Mouse (Mus musculus) hindbrain, postnatal 0 days (tissue): ENCODE results near the gene Nabp2. TPM values are rescaled to one million over a fixed set of nuclear protein-coding genes. Genes with fewer than 3 reads are reported as not detected.
A peak's percentile ranks its signal among the peaks of the same experiment; 100 is the strongest.

ENCODE experiments used
- ATAC-seq: fragments of 200-750 bp; cut with Nextera tagmentation; 2 replicates; pipeline ENCODE4 v1.8.0; 2017; ENCODE audit warnings: mild to moderate bottlenecking, moderate TSS enrichment, moderate library complexity
- DNase-seq: peaks from one replicate; pipeline ENCODE4 v3.0.0-alpha.2; 2015; ENCODE audit warnings: low spot score
- H3K27ac ChIP-seq: fragments of 300-500 bp; sonication (generic); 2 replicates; pipeline ENCODE4 v1.5.1; 2014; ENCODE audit warnings: mild to moderate bottlenecking
- H3K27me3 ChIP-seq: fragments of 300-500 bp; sonication (generic); 2 replicates; pipeline ENCODE4 v1.6.1; 2014; ENCODE audit warnings: low read length, mixed read lengths; ENCODE audit not compliant: insufficient read depth
- H3K36me3 ChIP-seq: fragments of 300-500 bp; sonication (generic); 2 replicates; pipeline ENCODE4 v1.6.1; 2014; ENCODE audit warnings: low read length, mixed read lengths; ENCODE audit not compliant: insufficient read depth
- H3K4me1 ChIP-seq: fragments of 300-500 bp; sonication (generic); 2 replicates; pipeline ENCODE4 v1.6.1; 2014; ENCODE audit warnings: antibody characterized with exemption, low read length, mixed read lengths; ENCODE audit not compliant: insufficient read depth
- H3K4me2 ChIP-seq: fragments of 300-500 bp; sonication (generic); 2 replicates; pipeline ENCODE4 v1.6.1; 2014; ENCODE audit warnings: low read depth, mild to moderate bottlenecking, low read length, moderate library complexity, mixed read lengths
- H3K4me3 ChIP-seq: fragments of 300-500 bp; sonication (generic); 2 replicates; pipeline ENCODE4 v1.5.1; 2014; ENCODE audit warnings: low read length
- H3K9ac ChIP-seq: fragments of 300-500 bp; sonication (generic); replicated peaks from 2 replicates; pipeline ENCODE4 v1.6.1; 2014; ENCODE audit warnings: mild to moderate bottlenecking, low read length, moderate library complexity, mixed read lengths
- H3K9me3 ChIP-seq: fragments of 300-500 bp; sonication (generic); 2 replicates; pipeline ENCODE4 v1.6.1; 2016; ENCODE audit warnings: low read length, mixed read lengths
- CTCF ChIP-seq: IDR thresholded peaks from 2 replicates; pipeline ENCODE4 v1.5.1; 2016; ENCODE audit warnings: antibody characterized with exemption, control low read depth, low read depth
- whole genome bisulfite sequencing: fragments of 180-500 bp; shearing (Covaris S2); extraction: QIAGEN DNeasy Blood & Tissue Kit; methylation state at CpG from one replicate; pipeline ENCODE4 v1.1.7; 2014; 5-methylcytosine and 5-hydroxymethylcytosine counted together
- polyA plus RNA-seq: library from polyadenylated mRNA; unstranded; fragments of >200 nt; fragmentation: Nextera tagmentation; extraction: Ambion mirVana; gene quantifications from 2 replicates; pipeline ENCODE4 v1.2.1, GENCODE M21; 2015
- total RNA-seq: library from RNA; depleted of rRNA; stranded (reverse); fragments of >200 nt; gene quantifications from 2 replicates; pipeline ENCODE4 v1.2.3, GENCODE M21; 2014; rRNA removed

The Nabp2 gene
- total RNA-seq (73.9 and 98.9 TPM in 2 replicates), polyA plus RNA-seq (135 and 140 TPM in 2 replicates)

GRCm38 (mm10) chr10:128411211-128412054 is at the start of gene Nabp2, which contains the start of gene Rnf41:
Gene Nabp2, minus strand, starts transcription at chr10:128411492.
Gene Rnf41, plus strand, starts transcription at chr10:128411657.
- Histone ChIP-seq H3K4me1 (peaks cover 20% of the 10 kb centered on the region), H3K4me2 (peak within 1 kb of the TSS; percentile 95), H3K9ac (peak within 1 kb of the TSS; percentile 94), H3K4me3 (peak within 1 kb of the TSS; percentile 96), H3K36me3 (peaks cover 10% of the 10 kb centered on the region), H3K27ac (peak within 1 kb of the TSS; percentile 96), H3K9me3 (no peaks in the 10 kb centered on the region), H3K27me3 (no peaks in the 10 kb centered on the region)
- DNase-seq: peak; percentile 99
- peak; percentile 91 for ATAC-seq
- under 1% methylated on average over 50 of the region's 50 CpGs for WGBS
- TF ChIP-seq CTCF: no peak

GRCm38 (mm10) chr10:128460270-128460630 is 49.0 kb upstream of the Nabp2 start:
- DNase-seq: peak; percentile 8

GRCm38 (mm10) chr10:128459409-128460269 is 48.3 kb upstream of the Nabp2 start:
- H3K9ac ChIP-seq: peak overlapping the region; percentile 97
- peak overlapping the region; percentile 63 for H3K4me2 ChIP-seq
- DNase-seq (peak; percentile 53), ATAC-seq (peak; percentile 55)
- no peaks in the 10 kb centered on the region for H3K9me3 ChIP-seq
- 2% methylated on average over 18 of the region's 67 CpGs for WGBS
- H3K27me3 ChIP-seq: no peaks in the 10 kb centered on the region
- H3K4me1 ChIP-seq: peaks cover 10% of the 10 kb centered on the region
- peak overlapping the region; percentile 96 for H3K27ac ChIP-seq
- TF ChIP-seq CTCF: no peak
- H3K36me3 ChIP-seq: peaks cover 24% of the 10 kb centered on the region
- peak overlapping the region; percentile 92 for H3K4me3 ChIP-seq

More at GRCm38 (mm10) chr10:128460270-128460630, 49.0 kb upstream of the Nabp2 start:
- peaks cover 10% of the 10 kb centered on the region for H3K4me1 ChIP-seq
- peak overlapping the region; percentile 97 for H3K9ac ChIP-seq
- TF ChIP-seq CTCF: no peak
- peaks cover 28% of the 10 kb centered on the region for H3K36me3 ChIP-seq
- WGBS: 3% methylated on average over 5 of the region's 5 CpGs
- H3K4me2 ChIP-seq: peak overlapping the region; percentile 63
- H3K4me3 ChIP-seq: peak overlapping the region; percentile 92
- peak overlapping the region; percentile 96; the same call in 1 of the 2 replicates for H3K27ac ChIP-seq
- no peaks in the 10 kb centered on the region for H3K9me3 ChIP-seq
- no peaks in the 10 kb centered on the region for H3K27me3 ChIP-seq
- ATAC-seq: no peak

- peaks cover 10% of the 10 kb centered on the region for H3K4me1 ChIP-seq
- peak within 1 kb of the TSS; percentile 97 for H3K9ac ChIP-seq
- DNase-seq (peak; percentile 90), ATAC-seq (peak; percentile 82)
- TF ChIP-seq CTCF: no peak
- peak within 1 kb of the TSS; percentile 63 for H3K4me2 ChIP-seq
- H3K27me3 ChIP-seq: no peaks in the 10 kb centered on the region
- no peaks in the 10 kb centered on the region for H3K9me3 ChIP-seq
- peak within 1 kb of the TSS; percentile 92 for H3K4me3 ChIP-seq
- H3K27ac ChIP-seq: peak within 1 kb of the TSS; percentile 96
- peaks cover 17% of the 10 kb centered on the region for H3K36me3 ChIP-seq
- WGBS: 2% methylated on average over 68 of the region's 86 CpGs
Observed at GRCm38 (mm10) chr10:128458719-128459408, 47.6 kb upstream of the Nabp2 start, which contains the start of gene Smarcc2. Gene Smarcc2, plus strand, starts transcription at chr10:128459248.

GRCm38 (mm10) chr10:128458348-128458718 is 47.0 kb upstream of the Nabp2 start:
- Histone ChIP-seq H3K9me3 (no peaks in the 10 kb centered on the region), H3K9ac (peak overlapping the region; percentile 97), H3K27ac (peak overlapping the region; percentile 96), H3K4me2 (peak overlapping the region; percentile 63), H3K4me1 (peaks cover 10% of the 10 kb centered on the region), H3K36me3 (peaks cover 11% of the 10 kb centered on the region; the same call in 1 of the 2 replicates), H3K27me3 (no peaks in the 10 kb centered on the region), H3K4me3 (peak overlapping the region; percentile 92)
- WGBS: under 1% methylated on average over 29 of the region's 29 CpGs
- ATAC-seq: peak; percentile 74
- no peak for TF ChIP-seq CTCF
- peak; percentile 87 for DNase-seq

- Histone ChIP-seq H3K4me1 (peaks cover 10% of the 10 kb centered on the region), H3K9me3 (no peaks in the 10 kb centered on the region), H3K36me3 (peaks cover 5% of the 10 kb centered on the region; the same call in 1 of the 2 replicates), H3K27ac (no peak overlapping the region), H3K9ac (no peak overlapping the region), H3K4me3 (no peak overlapping the region), H3K27me3 (no peaks in the 10 kb centered on the region), H3K4me2 (peak overlapping the region; percentile 63; the same call in 1 of the 2 replicates)
- no peak for ATAC-seq
- TF ChIP-seq CTCF: no peak
- no peak for DNase-seq
- WGBS: 91% methylated on average over 6 of the region's 6 CpGs
Observed at GRCm38 (mm10) chr10:128457676-128458075, 46.4 kb upstream of the Nabp2 start.
